Mouse (Mus musculus) urinary bladder, postnatal 4 days (tissue): ENCODE data around the gene Ndufa6.

ENCODE experiments used
- DNase-seq, 2 experiments: peaks; one replicate each; pipeline ENCODE4 v3.0.0; 2021 to 2022; ENCODE audit warnings: low spot score in 2 of 2

Ndufa6 gene

GRCm38 (mm10) chr15:82341675-82342542 is 12.2 kb downstream of the Ndufa6 start:
- no peak for DNase-seq

GRCm38 (mm10) chr15:82341036-82341501 is 13.1 kb downstream of the Ndufa6 start:
- DNase-seq, result peak; percentile 76 to 77

- no peak for DNase-seq
These were observed 13.6 kb downstream of the Ndufa6 start for GRCm38 (mm10) chr15:82340414-82341035.

GRCm38 (mm10) chr15:82339634-82340254 is 14.4 kb downstream of the Ndufa6 start:
- DNase-seq, result no peak

- no peak for DNase-seq
These were observed 15.0 kb downstream of the Ndufa6 start for GRCm38 (mm10) chr15:82339150-82339549.

GRCm38 (mm10) chr15:82338593-82339112 is 15.5 kb downstream of the Ndufa6 start, which contains the start of the genes Naga, Pheta2 and Smdt1:
Naga (minus strand) TSS chr15:82338925.
Pheta2 (plus strand) TSS chr15:82338942.
Smdt1 (plus strand) TSS chr15:82338959.
- peak; percentile 94 to 96 for DNase-seq

- DNase-seq, result no peak
These were observed 16.2 kb downstream of the Ndufa6 start for GRCm38 (mm10) chr15:82337875-82338274.

- DNase-seq, result no peak
These were observed 17.5 kb downstream of the Ndufa6 start for GRCm38 (mm10) chr15:82336629-82337028.

GRCm38 (mm10) chr15:82335194-82335593 is 18.9 kb downstream of the Ndufa6 start:
- DNase-seq, result no peak

GRCm38 (mm10) chr15:82325382-82325781 is 28.7 kb downstream of the Ndufa6 start:
- no peak for DNase-seq

GRCm38 (mm10) chr15:82322195-82322594 is 31.9 kb downstream of the Ndufa6 start:
- DNase-seq, result no peak

- DNase-seq, result no peak
These were observed 34.5 kb downstream of the Ndufa6 start for GRCm38 (mm10) chr15:82319613-82320012.

- DNase-seq, result no peak
These were observed 36.3 kb downstream of the Ndufa6 start for GRCm38 (mm10) chr15:82317839-82318238.

- no peak for DNase-seq
These were observed 45.7 kb downstream of the Ndufa6 start for GRCm38 (mm10) chr15:82308416-82308815.

- DNase-seq, result no peak
These were observed 47.0 kb downstream of the Ndufa6 start for GRCm38 (mm10) chr15:82307107-82307506.
